Mouse (Mus musculus): Measurements from ENCODE around the gene Agap3.
A peak's percentile ranks its signal among the peaks of the same experiment; 100 is the strongest.

Agap3 gene

GRCm38 (mm10) chr5:24474723-24475261 lies 22.8 kb downstream of the Agap3 start:
- peak; percentile 36 for DNase-seq (ENCODE audit: low spot score)

- DNase-seq (ENCODE audit: low spot score), result no peak
Measured at GRCm38 (mm10) chr5:24475476-24476241, 23.7 kb downstream of the Agap3 start.

- no peak for DNase-seq (ENCODE audit: low spot score)
Measured at GRCm38 (mm10) chr5:24477909-24478308, 25.9 kb downstream of the Agap3 start.

GRCm38 (mm10) chr5:24481647-24482046 lies 29.7 kb downstream of the Agap3 start:
- peak; percentile 69 for DNase-seq (ENCODE audit: low spot score)

GRCm38 (mm10) chr5:24482247-24483079 lies 30.5 kb downstream of the Agap3 start:
- DNase-seq (ENCODE audit: low spot score), result peak; percentile 89

DNA sequence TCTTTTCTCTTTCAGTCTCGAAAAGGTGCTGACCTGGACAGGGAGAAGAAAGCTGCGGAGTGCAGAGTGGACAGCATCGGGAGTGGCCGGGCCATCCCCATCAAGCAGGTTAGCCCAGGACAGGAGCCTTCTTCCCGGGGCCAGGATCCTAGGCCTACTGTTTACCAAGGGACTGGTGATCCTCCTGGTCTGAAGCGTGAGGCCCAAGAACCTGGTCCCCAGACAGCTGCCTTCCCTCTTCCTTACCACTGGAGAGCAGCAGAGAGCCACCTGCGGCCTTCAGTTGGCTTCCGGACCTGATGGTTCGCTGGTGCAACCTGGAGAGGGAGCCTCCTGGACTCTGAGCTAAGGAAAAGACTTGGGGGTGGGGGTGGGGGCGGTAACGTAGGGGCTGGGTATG lies 31.3 kb downstream of the Agap3 start:
- DNase-seq (ENCODE audit: low spot score), result peak; percentile 82

DNA sequence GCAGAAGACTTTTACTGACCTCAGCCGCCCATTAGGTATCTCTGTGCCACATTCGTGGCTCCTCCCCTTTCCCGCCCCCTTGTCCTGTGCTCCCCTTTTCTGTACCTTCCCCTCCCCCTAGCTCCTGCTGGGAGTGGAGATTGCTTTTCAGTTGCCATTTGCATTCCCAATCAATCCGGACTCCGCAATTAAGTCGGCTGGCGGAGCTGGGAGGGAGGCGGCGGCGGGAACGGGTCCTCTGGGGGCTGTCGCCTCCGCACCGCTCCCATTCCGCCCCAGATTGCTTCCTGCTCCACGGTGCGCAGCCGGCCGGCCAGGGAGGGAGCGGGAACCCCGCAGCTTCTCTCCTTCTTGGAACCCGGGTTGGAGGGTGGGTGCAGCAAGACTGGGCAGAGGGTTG lies 33.0 kb downstream of the Agap3 start:
- no peak for DNase-seq (ENCODE audit: low spot score)

DNA sequence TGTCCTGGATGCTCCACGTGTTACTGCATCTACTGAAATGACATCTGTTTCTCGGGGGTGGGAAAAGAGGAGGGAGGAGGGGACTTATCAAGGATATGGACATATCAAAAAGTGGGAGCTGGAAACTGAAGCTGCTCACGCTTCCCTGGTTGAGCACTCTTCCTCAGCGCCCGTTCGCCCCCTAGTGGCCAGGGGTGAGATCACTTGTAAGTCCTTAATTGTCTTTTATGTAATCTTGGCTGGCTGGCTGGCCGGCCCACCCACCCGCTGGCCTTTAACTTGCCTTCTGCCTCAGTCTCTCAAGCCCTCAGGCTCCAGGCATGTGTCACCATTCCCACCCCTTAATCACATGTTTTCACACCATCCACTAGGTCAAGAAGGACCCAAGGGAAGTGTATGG lies 34.1 kb downstream of the Agap3 start:
- DNase-seq (ENCODE audit: low spot score), result peak; percentile 70

DNA sequence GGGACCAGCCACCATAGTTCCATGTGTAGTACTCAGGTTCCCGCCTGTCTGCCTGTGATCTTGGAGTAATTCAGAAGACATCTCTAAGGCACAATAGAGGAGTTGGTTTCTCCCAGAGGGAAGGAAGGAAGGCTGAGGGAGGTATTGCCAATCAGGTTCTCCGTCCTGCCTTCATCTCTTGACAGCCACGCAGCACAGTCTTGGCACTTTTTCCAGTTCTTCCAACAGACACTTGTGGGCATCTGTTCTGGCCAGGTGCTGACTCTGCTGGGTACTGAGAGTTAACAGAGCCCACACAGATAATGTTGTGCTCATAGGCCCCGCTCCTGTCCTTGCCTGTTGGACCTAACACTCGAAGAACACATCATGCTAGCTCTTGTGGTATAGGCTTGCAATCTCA lies 34.8 kb downstream of the Agap3 start:
- DNase-seq (ENCODE audit: low spot score), result no peak

- no peak for DNase-seq (ENCODE audit: low spot score)
Measured at GRCm38 (mm10) chr5:24490413-24490920, 38.5 kb downstream of the Agap3 start.

- DNase-seq (ENCODE audit: low spot score), result no peak
Measured at GRCm38 (mm10) chr5:24492546-24493285, 40.7 kb downstream of the Agap3 start.

DNA sequence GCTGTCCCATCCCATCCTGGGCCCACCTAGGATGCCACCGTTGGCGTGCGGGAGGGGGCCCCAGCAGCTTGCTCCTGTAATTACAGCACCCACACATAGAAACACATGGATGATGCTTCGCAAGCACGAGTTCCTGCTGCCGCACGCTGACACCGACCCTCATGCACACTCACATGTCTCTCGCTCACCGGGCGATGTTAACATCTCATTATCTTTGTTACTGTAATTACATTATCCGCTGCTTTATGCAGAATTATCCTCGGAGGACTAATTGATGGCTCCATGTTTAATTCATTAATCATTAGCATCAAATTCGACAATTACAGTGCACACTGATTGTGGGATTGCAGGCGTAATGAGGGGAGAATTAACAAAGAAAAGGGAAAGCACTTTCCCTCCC lies 43.0 kb downstream of the Agap3 start:
- no peak for DNase-seq (ENCODE audit: low spot score)

- DNase-seq (ENCODE audit: low spot score), result no peak
Measured at GRCm38 (mm10) chr5:24496756-24497155, 44.8 kb downstream of the Agap3 start.

DNA sequence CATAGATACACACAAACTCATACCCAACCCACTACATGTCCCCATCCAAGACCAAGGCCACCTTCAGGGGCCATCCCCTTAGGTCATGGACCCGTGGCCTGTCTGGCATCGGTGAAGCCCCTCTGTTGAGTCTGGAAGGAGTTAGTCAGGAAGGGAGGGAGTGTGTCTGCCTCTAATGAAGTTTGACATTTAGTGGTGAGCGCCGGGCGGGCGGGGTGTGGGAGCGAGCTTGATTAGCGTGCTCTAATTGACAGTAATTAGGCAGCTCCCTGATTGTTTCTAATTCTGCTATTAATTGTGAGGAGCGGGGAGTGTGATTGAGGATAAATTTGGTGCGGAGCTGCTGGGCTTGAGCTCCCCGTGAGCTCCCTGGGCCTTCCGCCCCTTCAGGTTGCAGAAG lies 45.5 kb downstream of the Agap3 start:
- no peak for DNase-seq (ENCODE audit: low spot score)

GRCm38 (mm10) chr5:24499113-24499512 lies 47.1 kb downstream of the Agap3 start:
- no peak for DNase-seq (ENCODE audit: low spot score)

DNA sequence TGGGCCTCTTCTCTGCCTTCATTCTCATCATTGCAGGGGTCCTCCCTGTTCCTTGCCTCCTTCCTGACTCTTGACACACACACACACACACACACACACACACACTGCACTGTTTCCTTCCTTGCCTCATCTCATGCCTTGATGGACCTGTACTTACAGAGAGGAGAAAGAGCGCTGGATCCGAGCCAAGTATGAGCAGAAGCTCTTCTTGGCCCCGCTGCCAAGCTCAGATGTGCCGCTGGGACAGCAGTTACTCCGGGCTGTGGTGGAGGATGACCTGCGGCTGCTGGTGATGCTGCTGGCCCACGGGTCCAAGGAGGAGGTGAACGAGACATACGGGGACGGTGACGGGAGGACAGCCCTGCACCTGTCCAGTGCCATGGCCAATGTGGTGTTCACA lies 48.9 kb downstream of the Agap3 start:
- no peak for DNase-seq (ENCODE audit: low spot score)

GRCm38 (mm10) chr5:24502786-24503185 lies 50.8 kb downstream of the Agap3 start:
- DNase-seq (ENCODE audit: low spot score), result no peak

DNA sequence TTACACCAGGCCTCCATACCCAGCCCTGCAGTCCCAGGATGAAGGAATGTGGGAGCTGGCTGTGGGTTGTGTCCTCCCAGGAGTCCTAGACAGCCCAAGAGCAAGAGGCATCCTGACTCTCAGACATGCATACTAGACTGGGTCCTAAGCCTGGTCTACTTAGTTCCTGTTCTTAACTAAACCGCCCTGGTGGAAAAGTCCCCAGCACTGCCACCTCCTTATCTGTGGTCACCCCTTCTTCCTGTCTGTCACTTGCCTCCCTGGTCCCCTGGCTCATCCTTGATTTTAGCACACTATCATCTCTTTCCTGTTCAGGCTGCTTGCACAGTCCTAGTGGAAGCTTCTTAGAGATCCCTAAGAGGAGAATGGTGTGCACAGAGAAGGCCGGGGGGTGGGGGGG lies 53.5 kb downstream of the Agap3 start:
- DNase-seq (ENCODE audit: low spot score), result no peak

GRCm38 (mm10) chr5:24508406-24508805 lies 56.4 kb downstream of the Agap3 start:
- no peak for DNase-seq (ENCODE audit: low spot score)

GRCm38 (mm10) chr5:24510635-24511034 lies 58.7 kb downstream of the Agap3 start:
- no peak for DNase-seq (ENCODE audit: low spot score)

DNA sequence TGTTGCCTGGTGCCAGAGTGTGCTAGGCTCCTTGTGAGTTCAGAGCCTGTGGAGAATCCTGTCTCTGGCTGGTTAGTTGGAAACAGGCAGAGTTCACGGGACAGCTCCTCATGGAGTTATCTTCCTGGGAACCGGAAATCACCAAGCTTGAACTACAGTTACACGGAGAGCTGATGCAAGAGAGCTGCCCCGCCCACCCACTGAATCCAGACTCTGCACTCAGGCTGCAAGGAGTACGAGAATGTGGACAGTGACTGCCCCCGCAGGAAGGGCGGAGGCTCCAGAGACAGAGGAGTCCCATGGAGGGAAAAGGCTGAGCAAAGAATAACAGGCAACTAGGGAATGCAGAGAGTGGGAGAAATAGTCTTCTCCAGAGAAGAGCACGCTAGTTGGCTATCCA lies 60.3 kb downstream of the Agap3 start:
- DNase-seq (ENCODE audit: low spot score), result peak; percentile 75

DNA sequence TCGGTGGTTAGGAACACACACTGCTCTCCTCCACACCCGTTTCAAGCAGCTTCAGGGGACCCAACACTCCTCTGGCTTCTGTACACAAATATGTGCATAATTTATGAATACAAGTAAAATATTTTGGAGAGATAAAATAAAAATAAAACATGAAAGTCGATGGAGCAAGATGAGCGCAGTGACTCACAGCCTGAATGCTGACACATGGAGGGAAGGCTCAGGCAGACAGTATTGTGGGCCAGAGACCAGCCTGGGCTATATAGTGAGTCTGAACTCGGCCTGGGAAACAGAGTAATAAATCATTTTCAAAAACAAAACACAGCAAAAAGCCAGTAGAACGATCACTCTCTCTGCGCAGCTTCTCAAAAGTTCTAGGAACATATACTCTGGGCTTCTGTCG lies 69.4 kb downstream of the Agap3 start:
- no peak for DNase-seq (ENCODE audit: low spot score)

Measured in yolk sac, embryonic 10.5 days (tissue).